Mouse (Mus musculus): ENCODE results near the gene Acot2. TPM values are rescaled to one million over a fixed set of nuclear protein-coding genes. Genes with fewer than 3 reads are reported as not detected.
"Not testable (repeated sequence)": the region's sequence is repeated elsewhere in the genome, so short reads cannot be mapped to it uniquely, and the experiment has no call there.

Acot2 gene
- total RNA-seq, 1 experiment from 2014 or later: 16.3 TPM

DNA sequence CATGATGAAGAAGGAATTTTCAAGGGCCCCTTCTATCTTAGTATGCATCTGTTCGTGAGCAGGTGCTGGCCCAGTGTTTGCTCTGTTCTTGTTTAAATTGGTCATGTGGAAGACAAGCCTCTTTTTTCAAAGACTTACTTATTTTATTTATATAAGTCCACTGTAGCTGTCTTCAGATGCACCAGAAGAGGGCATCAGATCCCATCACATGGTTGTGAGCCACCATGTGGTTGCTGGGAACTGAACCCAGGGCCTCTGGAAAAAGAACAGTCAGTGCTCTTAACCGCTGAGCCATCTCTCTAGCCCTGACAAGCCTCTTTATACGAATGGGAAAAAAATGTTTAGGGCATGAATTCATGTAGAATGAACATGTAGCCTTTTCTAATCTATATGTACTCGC, 1.7 kb downstream of the Acot2 start:
- ATAC-seq (replicated peaks; ENCODE audit: low read depth, poor library complexity, severe bottlenecking): no peak

DNA sequence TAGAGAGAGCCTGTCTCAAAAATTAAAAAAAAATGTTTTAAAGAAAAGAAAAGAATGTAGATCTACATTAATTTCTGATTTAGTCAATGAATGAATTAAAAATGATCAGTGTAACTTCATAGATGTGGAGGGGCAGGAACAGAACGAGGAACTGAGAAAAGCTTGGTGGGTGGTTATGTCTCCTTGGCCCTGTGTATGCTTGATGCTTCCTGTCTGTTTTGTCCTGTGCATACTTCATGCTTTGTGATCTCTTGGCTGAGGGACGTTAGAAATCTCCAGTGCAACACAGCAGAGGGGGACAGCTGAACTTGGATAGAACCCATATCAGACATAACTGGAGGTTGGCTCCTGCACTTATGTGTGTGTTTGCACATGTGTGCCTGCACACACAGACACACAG, 9.6 kb downstream of the Acot2 start:
- no peak for ATAC-seq (replicated peaks; ENCODE audit: low read depth, poor library complexity, severe bottlenecking)

DNA sequence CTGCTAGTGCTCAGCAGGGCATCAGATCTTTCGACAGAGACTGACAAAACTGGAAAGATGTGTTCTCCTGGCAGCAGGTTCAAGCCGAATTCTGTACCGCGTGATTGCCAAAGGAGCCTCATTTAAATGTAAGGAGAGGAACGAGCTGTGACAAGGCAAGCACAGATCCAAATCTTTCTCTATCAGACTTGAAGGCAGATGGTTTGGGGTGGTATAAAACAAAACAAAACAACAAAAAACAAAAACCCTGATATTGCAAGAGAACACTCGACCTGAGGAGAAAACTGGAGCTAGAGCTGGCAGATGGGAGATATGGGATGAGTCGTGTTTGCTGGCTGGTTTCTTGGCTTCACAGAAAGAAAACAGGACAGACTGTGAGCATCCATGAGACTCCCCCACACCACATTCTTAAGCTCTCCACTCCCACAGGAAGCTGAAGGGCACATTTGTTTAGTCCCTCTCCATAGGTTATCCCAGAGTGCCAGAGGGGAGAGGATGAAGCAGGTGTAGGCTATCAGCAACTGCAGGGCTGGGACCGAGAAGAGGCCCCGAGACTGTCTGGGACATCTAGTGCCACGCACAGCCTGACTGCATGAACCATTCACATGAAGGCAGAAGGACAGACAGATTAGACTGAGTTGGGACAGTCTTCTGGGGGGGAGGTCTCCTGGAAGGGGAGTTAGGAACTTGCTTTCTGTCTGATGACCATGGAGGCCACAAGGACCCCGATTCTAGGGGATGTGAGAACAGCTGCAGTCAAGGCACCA, 10.9 kb downstream of the Acot2 start:
- no peak for ATAC-seq (replicated peaks; ENCODE audit: low read depth, poor library complexity, severe bottlenecking)

DNA sequence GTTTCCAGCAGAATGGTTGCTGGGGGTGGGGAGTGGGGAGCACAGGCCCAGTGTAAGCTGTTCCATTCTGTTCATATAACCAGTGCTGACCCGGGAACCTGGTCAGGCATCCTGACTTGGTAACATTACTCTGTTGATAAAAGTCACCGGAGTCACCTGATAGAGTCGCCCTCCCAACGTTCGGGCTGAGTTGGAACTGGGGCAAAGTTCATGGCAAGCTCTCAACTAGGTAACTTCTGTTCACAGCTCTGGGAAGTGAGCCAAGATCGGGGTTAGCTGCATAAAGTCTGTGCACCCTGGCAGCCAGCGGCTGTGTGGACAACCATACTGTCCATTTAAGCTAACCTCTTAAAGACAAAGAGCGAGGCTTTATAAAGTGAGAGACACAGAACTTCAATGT, 11.6 kb downstream of the Acot2 start:
- peak; percentile 42 for ATAC-seq (replicated peaks; ENCODE audit: low read depth, poor library complexity, severe bottlenecking)

DNA sequence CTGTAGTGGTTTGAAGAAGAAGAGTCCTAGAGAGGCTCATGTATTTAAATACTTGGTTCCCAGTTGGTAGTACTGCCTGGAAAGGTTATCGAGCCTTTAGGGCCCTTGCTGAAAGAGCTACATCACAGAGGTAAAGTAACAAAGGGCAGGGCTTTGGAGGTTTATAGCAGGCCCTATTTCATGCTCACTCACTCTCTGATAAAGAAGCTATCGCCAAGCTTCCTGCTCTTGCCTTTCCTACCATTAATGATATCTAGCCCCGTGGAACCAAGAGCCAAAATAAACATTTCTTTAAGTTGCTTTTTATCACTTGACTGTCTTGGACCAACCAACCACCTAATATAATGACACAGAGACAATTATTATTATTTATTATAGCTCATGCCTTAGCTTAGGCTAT, 12.8 kb downstream of the Acot2 start:
- ATAC-seq (replicated peaks; ENCODE audit: low read depth, poor library complexity, severe bottlenecking): no peak

DNA sequence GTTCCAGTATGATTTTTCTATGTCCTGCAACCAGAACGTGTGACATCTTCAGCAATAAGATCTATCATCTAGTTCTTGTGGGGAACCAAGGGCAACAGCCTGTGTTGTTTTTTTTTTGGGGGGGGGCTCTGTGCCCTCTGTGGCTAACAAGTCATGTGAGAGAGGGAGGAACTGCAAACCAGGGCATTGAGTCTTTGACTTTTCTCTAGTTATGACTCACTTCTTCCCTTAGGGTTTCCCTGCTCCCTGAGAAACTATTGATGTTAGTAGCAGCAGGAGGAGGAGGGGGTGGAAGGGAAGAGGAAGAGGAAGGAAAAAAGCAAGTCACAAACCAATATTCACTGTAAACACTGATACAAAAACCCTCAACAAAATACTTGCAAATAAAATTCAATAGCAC, 16.2 kb downstream of the Acot2 start:
- no peak for ATAC-seq (replicated peaks; ENCODE audit: low read depth, poor library complexity, severe bottlenecking)

DNA sequence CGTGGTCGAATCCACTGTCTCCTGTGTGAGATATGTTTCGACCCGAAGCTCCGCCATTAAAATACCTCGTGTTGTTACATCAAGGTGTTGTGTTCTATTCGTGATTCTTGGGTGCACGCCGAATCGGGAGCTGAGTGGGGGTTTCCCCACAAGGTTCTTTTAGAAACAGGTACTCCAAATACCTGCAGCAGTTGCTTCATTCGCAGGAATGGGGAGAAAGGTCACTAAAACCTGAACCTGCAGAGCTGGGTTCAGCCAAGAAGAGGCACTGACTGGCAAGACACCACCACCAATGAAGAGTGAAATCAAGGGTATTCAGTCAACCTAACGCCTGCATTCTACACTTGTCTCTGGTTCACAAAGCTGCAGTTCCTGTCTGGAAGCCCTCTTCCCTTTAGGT, 20.6 kb downstream of the Acot2 start:
- ATAC-seq (replicated peaks; ENCODE audit: low read depth, poor library complexity, severe bottlenecking): no peak

DNA sequence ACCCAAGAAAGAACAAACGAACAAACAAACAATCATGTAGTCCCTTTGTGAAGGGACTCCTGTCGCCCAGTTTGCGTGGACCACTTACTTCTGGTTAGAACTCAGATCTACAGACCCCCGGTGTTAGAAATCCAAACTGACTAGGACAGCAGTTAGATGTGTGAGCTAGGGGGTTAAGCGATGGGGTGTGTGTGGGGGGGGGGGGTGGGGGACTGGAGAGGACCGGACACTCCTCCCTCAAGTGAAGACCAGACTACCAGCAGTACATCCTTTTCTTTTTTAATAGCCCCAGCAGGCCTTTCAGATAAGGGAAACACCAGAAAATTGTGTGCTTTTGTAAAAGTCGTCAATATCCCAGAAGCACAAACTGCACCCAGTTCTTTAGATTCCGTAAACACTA, 21.1 kb downstream of the Acot2 start:
- ATAC-seq (replicated peaks; ENCODE audit: low read depth, poor library complexity, severe bottlenecking): no peak

DNA sequence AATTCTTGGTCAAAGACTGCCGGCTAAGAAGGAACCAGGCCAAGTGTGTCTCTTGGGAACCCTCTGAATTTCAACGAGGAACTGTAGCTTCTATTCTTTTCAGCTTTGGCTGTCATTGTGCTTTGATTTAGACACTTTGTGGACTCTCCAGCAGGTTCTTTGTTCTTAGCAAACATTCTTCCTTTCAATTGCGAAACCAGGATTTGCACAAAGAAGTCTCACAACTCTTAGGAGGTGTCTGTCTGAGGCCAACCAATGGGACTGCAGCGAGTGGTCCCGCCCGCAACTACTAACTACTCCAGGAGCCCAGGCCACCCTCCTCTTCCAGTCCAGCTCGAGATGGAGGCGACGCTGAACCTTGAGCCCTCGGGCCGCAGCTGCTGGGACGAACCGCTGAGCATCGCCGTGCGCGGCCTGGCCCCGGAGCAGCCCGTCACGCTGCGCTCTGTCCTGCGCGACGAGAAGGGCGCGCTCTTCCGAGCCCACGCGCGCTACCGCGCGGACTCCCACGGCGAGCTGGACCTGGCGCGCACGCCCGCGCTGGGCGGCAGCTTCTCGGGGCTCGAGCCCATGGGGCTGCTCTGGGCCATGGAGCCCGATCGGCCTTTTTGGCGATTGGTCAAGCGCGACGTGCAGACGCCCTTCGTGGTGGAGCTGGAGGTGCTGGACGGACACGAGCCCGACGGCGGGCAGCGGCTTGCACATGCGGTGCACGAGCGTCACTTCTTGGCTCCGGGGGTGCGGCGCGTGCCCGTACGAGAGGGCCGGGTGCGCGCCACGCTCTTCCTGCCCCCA, 21.7 kb downstream of the Acot2 start, which contains the start of gene Acot1:
Gene Acot1, plus strand, starts transcription at position 320 of the 795 bp plus-strand sequence.
- ATAC-seq (replicated peaks; ENCODE audit: low read depth, poor library complexity, severe bottlenecking): peak; percentile 93

DNA sequence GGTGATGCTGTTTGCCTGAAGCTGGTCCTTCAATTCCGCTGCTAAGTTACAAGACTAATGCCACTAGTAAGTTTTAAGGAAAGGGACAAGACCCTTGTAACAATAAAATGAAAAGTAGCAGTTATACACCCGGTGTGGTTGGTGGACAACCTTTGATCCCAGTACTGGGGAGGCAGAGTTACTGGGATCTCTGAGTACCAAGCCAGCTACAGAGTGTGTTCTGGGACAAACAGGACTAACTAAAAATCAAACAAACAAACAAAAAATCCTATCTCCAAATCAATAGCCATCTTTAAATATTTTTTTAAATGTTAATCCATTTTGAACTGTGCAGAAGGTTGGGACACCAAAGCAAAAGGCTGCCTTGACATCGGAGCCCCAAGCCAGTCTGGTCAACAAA, 22.5 kb downstream of the Acot2 start:
- ATAC-seq (replicated peaks; ENCODE audit: low read depth, poor library complexity, severe bottlenecking): no peak

DNA sequence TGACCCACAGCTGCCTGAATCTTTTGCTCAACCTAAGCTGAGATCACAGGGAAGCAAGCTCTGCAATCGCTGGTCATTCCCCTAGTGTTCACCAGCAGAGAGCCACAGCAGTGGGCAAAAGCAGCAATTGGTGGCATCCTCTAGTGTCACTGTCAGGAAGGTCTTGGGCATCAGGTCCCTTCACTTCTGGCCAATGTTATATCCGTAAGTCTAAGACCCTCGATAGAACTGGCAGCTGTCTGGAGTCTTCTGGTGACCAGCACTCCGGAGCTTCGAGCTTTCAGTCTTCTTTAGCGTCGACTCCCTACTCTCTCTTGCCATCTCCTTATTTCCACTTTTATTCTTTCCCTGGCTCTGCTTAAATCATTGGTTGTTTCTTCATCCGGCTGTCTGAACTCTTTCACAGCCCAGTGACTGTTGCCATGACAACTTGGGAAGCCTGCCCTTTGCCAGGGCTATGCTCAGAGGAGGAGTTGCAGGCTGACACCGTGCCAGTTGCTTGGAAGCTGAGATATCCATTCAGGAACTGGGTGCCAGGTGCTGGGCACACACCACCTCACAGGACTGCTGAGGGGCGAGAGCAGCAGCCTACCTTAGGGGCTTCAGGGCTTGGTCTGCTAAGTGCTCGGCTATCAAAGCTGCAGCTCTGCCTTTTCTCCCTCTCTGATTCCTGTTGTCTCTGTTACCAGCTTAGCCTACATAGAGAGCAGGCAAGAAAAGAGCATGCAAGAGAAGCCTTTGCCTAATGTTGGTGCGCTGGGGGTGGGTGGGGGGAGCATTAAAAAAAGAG, 23.8 kb downstream of the Acot2 start:
- no peak for ATAC-seq (replicated peaks; ENCODE audit: low read depth, poor library complexity, severe bottlenecking)

DNA sequence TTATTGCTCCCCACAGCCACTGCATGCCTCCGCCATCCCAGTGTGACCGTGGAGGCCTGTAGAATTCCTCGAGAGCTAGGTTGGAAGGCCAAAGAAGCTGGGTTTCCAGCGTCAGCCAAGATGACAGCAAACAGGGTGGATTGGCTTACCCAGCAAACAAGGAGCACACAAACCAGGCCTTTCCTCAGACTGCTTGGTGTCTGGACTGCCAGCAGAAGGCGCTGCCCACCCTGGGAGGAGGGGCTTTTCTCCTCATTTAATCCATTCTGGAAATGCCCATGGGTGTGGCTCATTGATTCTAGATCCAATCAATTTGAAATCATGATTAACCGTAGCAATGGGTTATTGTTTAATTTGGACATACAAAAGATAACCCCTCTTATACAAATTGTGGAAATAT, 25.5 kb downstream of the Acot2 start:
- no peak for ATAC-seq (replicated peaks; ENCODE audit: low read depth, poor library complexity, severe bottlenecking)

DNA sequence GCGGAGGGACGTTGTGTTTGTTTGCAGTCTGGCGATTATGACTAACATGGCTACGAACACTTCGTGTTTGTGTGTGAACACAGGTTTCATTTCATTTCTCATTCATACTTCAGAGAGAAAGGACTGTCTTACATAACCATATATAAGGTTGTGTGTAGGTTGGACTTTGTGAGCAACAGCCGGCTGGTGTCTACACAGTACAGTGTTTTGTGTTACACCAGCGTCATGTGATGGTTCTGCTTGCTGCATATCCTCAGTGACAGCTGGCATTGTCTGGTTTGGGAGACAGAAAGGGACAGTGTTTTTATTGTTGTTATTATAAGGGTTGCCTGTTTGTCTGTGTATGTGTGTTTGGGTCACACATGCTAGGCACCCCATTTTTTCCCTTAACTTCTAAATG, 26.0 kb downstream of the Acot2 start:
- no peak for ATAC-seq (replicated peaks; ENCODE audit: low read depth, poor library complexity, severe bottlenecking)

DNA sequence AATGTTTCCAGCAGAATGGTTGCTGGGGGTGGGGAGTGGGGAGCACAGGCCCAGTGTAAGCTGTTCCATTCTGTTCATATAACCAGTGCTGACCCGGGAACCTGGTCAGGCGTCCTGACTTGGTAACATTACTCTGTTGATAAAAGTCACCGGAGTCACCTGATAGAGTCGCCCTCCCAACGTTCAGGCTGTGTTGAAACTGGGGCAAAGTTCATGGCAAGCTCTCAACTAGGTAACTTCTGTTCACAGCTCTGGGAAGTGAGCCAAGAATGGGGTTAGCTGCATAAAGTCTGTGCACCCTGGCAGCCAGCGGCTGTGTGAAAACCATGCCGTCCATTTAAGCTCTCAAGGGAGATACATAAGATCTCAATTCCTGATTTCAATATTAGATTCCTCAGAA, 32.9 kb downstream of the Acot2 start:
- ATAC-seq (replicated peaks; ENCODE audit: low read depth, poor library complexity, severe bottlenecking): peak; percentile 91

DNA sequence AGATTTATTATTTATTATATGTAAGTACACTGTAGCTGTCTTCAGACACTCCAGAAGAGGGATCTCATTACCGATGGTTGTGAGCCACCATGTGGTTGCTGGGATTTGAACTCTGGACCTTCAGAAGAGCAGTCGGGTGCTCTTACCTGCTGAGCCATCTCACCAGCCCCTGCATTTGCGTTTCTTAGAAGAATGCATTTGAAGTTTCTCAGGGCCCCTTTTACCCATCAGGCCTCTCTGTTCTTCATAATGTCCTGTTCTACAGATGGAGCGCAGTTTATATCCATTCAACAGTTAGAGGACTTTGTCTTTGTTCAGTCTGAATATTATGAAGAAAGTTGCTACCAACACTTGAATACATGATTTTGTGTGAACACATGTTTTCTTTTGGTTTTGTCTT, 34.6 kb downstream of the Acot2 start:
- not testable (repeated sequence) for ATAC-seq (replicated peaks; ENCODE audit: low read depth, poor library complexity, severe bottlenecking)

DNA sequence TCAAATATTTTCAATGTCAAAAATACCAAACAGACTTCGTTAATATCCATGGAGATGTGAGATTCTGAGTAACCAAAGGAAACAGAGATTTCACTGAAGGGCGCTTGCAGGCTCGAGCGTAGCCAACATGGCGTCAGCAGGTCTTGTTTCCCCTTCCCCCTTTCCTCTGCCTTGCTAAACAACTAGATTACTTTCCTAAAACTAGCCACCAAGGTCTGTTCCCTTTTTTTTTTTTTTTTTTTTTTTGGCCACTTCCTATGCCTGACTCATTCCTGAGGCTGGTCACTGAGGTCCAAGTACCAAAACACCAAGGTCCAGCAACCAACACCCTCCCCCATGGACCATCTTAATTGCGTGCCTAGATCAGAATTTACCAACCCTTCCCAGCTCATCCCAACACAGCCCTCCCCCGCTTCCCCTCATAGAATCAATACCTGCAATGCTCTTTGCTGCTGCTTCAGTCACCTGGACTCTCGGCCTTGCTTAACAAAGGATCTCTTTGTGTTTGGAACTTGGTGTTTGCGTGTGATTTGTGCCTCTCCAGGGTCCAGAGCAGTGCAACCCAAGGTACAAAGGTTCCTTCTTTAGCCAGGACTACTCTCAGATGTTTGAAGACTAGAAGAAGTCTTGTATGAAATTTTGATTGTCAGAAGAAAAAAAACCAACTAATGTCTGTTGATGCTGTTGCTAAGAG, 35.5 kb downstream of the Acot2 start:
- ATAC-seq (replicated peaks; ENCODE audit: low read depth, poor library complexity, severe bottlenecking): no peak

DNA sequence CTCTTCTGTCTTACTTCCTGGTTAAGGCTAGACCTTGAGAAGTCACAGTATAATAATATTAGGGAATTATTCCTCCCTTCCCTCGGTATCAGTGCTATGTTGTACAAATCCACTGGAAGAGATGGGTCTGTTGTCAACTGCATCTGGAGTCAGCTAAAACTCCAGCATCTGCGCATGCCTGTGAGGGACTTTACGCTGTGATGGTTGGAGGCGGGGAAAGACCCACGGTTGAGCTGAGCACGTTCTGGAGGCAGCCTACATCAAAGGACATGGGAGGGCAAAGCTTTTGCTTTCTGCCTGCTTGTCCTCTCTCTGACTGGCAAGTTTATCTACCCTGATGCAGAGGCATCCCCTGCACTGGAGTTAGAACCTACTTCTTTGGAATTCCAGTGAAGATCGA, 38.2 kb downstream of the Acot2 start:
- ATAC-seq (replicated peaks; ENCODE audit: low read depth, poor library complexity, severe bottlenecking): no peak

DNA sequence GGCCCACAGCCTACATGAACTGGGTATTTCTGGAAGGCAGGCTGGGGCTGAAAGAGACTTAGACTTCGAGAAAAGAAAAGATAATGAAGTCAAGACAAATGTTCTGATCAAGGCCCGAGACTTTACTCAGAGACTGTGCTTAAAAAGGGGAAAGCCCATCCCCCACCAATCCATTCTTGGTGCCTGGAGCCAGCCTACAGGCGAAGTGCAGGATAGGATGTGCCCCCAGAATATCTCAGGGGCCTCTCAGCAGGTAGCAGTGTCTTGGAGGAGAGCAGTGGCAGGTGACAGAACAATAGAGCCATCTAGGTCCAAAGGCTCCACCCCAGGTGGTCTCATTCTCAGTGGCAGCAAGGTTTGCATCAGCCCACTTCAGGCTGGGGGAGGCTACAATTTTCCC, 40.7 kb downstream of the Acot2 start:
- ATAC-seq (replicated peaks; ENCODE audit: low read depth, poor library complexity, severe bottlenecking): not testable (repeated sequence)

DNA sequence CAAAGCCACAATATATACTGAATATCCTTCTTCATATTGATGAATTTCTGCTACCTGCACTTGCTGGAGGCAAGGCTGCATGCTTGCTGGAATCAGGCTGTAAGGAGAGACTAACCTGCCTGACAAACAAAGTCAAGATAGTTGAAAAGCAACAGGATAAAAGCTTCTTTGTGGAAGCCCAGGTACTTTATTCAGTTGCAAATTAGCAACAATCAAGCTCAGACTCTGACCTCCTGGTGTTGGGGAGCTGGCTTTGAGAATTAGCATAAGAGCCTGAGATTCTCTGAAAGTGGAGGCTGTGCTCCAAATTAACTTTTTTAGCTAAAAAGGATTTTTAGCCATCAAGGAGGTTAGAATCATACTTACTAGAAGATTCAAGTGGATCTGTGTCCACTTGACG, 41.4 kb downstream of the Acot2 start:
- not testable (repeated sequence) for ATAC-seq (replicated peaks; ENCODE audit: low read depth, poor library complexity, severe bottlenecking)

DNA sequence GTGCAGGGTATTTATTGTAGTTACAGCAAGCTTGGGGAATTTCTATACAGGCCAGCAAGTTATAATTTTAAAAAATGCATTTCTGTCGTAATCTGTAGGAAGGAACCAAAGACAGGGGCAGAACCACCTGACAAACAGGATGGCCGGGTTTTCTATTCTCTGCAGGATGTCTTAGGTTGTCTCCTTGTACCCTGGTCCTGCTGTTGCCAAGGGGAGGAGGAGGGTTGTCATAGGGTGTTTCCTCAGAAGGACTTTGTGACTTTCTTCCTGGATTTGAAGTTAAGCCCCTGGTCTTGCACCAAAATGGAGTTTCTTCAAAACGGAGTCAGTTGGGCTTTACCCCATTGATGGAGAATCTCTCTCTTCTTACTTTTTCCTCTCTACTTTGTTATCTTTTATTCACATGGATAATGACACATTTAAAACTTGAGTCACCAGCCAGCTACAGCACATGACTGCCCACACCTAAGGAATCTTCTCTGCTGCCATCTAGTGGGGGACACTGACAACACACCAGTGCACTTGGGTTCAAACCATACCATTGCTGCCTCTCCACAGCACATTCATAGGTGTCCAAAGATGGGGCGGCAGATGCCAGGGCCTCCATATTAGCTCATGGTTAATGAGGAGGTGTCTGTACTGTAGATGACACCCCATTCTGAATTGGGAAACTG, 43.1 kb downstream of the Acot2 start:
- ATAC-seq (replicated peaks; ENCODE audit: low read depth, poor library complexity, severe bottlenecking): peak; percentile 91

Measured in common myeloid progenitor, adult 5-6 weeks (primary cell).